Mouse (Mus musculus) C2C12 (cell line): ENCODE measurements around the gene Npw.

Experiments used
- CEBPB ChIP-seq: IDR thresholded peaks from one replicate; pipeline ENCODE4 v1.6.1; 2011; ENCODE audit warnings: low read depth, mild to moderate bottlenecking, control low read depth, moderate library complexity
- CTCF ChIP-seq: IDR thresholded peaks from one replicate; pipeline ENCODE4 v1.5.1; 2011; ENCODE audit not compliant: control insufficient read depth, insufficient read depth, insufficient read length
- FOSL1 ChIP-seq: IDR thresholded peaks from one replicate; pipeline ENCODE4 v1.8.0; 2011; ENCODE audit warnings: mild to moderate bottlenecking, low read length; ENCODE audit not compliant: poor library complexity, insufficient read depth, severe bottlenecking
- MAX ChIP-seq: IDR thresholded peaks from one replicate; pipeline ENCODE4 v1.6.1; 2011; ENCODE audit warnings: mild to moderate bottlenecking, control low read depth
- MYOD1 ChIP-seq: IDR thresholded peaks from one replicate; pipeline ENCODE4 v1.6.1; 2011; ENCODE audit warnings: low read depth; ENCODE audit not compliant: control insufficient read depth, insufficient read length
- MYOG ChIP-seq: IDR thresholded peaks from one replicate; pipeline ENCODE4 v1.6.1; 2011; ENCODE audit not compliant: control insufficient read depth, insufficient read length; ENCODE audit errors: extremely low read depth
- USF1 ChIP-seq: IDR thresholded peaks from one replicate; pipeline ENCODE4 v1.6.1; 2011; ENCODE audit warnings: low read depth, mild to moderate bottlenecking, control low read depth, moderate library complexity

- no peak for TF ChIP-seq MYOG
- TF ChIP-seq CEBPB: no peak
- TF ChIP-seq CTCF: no peak
- no peak for TF ChIP-seq USF1
- no peak for TF ChIP-seq MAX
- no peak for TF ChIP-seq MYOD1
- TF ChIP-seq FOSL1: no peak
These were observed 16.3 kb downstream of the Npw start for GRCm38 (mm10) chr17:24641944-24642343.
